Mouse (Mus musculus) liver, embryonic 14.5 days (tissue): ENCODE measurements around the gene Csmd2.

Source experiments
- CTCF ChIP-seq: IDR thresholded peaks from 2 replicates; pipeline ENCODE4 v1.5.1; 2016; ENCODE audit warnings: antibody characterized with exemption, low read depth, control low read depth
- EP300 ChIP-seq: IDR thresholded peaks from 2 replicates; pipeline ENCODE4 v1.6.1; 2016; ENCODE audit warnings: antibody characterized with exemption, low read depth

- TF ChIP-seq CTCF: no peak
- TF ChIP-seq EP300: no peak
Observed at GRCm38 (mm10) chr4:128358751-128359150, 371.1 kb downstream of the Csmd2 start.
